Mouse (Mus musculus): ENCODE data around the gene Hspe1.
"Not testable (repeated sequence)": the region's sequence is repeated elsewhere in the genome, so short reads cannot be mapped to it uniquely, and the experiment has no call there.

GRCm38 (mm10) chr1:55058383-55058782 is 29.5 kb upstream of the Hspe1 start:
- not testable (repeated sequence) for TF ChIP-seq CTCF (IDR thresholded peaks at IDR 0.05; ENCODE audit: extremely low read depth, insufficient read depth, insufficient read length, insufficient replicate concordance); POLR2A (IDR thresholded peaks at IDR 0.05; ENCODE audit: low read depth, low read length)
